Mouse (Mus musculus): ENCODE measurements around the gene Adcy4.

The Adcy4 gene

DNA sequence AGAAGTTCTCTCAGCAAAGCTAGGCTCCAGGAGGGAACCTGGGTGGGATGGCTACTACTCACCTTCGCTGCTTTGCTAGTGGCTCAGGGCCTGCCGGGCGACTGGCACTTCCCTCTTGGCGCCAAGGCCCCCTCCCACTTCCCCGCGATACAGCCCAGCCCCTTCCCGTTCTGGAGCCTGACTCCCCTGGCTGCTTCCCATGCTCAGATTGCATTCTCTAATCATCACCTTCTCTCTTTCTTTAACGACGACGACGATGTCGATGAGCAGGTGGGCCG lies at the start of gene Adcy4:
Adcy4 (minus strand) TSS at position 138 of the 278 bp plus-strand sequence.
- DNase-seq (ENCODE audit: low spot score) = peak; percentile 37

DNA sequence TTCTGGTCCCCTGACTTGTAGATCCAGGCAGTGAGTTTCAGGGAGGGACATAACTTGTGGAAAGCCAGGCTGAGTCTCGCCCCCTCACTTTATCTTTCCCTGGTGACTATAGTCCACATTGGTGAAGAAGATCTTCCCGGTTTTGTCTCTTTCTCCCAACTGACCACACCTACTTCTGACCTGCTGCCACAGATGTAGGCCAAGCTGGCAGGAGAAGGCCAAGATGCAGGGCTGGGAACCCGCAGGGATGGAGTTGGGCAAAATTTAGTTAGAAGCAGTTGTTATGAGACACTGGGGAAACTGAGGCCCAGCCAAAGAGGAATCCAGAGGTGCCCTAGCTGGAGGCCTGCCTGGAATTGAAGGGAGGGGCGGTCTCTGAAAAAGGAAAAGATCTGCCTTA lies 49.2 kb upstream of the Adcy4 start:
- no peak for DNase-seq (ENCODE audit: low spot score)

DNA sequence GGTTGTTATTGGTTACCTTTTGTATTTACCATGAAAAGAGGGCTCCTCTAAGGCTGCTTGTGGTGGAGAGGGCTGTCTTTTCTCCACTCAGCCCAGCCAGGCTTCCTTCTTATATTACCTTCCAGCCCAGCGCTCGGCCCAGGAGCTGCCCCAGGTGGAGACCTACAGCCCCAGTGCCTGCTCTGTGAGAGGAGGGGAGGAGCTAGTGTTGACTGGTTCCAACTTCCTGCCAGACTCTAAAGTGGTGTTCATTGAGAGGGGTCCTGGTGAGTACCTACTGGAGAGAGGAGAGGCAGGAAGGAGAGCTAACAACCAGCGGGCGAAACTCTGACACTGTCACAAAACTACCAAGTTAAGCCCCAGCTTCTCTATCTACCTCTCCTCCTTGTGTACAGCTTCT lies 46.4 kb upstream of the Adcy4 start:
- no peak for DNase-seq (ENCODE audit: low spot score)

DNA sequence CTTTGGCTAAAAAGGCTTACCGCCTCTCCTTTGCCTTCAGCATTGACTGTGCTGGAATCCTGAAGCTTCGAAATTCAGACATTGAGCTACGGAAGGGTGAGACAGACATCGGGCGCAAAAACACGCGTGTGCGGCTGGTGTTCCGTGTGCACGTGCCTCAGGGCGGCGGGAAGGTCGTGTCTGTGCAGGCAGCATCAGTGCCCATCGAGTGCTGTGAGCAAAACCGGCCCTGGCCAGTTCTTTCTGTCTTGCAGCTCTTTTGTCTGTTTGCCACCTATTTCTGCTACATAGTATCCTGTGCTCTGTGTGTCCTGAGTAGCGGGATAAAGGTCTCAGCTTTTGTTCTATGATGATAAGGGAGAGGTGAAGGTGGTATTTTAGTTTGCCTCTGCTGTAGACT lies 46.0 kb upstream of the Adcy4 start:
- DNase-seq (ENCODE audit: low spot score) = no peak

DNA sequence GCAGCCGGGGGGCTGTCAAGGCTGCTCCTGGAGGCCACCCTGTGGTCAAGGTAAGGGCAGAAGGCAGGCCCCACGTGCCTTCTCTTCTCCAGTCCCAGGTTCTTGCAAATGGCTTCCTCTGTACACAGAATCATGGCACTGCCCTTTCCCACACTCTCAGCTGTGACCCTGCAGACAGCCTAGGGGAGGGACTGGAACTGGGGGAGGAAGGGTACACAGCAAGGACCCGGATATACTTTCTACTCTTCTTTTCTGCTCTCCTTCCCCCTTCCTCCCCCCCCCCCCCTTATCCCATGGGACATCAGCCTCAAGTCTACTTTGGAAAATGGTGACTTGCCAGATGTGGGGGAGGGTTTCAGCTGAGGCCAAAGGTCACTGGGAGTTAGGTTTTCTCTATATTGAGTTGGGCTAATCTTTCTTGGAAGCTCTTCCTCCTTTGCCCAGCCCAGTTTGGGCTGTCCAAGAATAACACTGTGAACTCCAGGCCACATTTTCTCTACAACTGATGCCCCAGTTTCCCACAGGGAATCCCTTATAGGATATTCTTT lies 44.9 kb upstream of the Adcy4 start:
- peak; percentile 44 for DNase-seq (ENCODE audit: low spot score)

DNA sequence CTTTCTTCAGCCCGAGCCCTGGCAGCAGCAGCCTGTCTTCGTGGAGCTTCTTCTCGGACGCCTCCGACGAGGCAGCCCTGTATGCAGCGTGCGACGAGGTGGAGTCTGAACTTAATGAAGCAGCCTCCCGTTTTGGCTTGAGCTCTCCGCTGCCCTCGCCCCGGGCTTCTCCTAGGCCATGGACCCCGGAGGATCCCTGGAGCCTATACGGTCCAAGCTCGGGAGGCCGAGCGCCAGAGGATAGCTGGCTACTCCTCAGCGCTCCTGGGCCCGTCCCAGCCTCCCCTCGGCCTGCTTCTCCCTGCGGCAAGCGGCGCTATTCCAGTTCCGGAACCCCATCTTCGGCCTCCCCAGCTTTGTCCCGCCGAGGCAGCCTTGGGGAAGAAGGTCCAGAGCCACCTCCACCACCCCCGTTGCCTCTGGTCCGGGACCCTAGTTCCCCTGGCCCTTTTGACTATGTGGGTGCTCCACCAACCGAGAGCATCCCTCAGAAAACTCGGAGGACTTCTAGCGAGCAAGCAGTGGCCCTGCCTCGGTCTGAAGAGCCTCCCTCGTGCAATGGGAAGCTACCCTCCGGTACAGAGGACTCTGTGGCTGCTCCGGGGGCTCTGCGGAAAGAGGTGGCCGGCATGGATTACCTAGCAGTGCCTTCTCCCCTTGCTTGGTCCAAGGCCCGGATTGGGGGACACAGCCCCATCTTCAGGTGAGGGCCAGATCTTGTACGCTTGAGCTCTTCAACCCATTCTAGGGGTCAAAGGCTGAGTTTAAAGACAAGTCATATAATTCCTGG lies 42.9 kb upstream of the Adcy4 start:
- DNase-seq (ENCODE audit: low spot score) = peak; percentile 49

DNA sequence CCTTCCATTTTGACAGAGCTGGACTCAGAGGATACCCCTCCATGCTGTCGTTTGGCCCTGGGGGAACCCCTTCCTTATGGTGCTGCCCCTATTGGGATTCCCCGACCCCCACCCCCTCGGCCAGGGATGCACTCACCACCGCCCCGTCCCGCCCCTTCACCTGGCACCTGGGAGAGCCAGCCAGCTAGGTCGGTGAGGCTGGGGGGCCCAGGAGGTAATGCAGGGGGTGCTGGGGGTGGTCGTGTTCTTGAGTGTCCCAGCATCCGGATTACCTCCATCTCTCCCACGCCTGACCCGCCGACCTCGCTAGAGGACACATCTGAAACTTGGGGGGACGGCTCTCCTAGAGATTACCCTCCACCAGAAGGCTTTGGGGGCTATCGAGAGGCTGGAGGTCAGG lies 42.2 kb upstream of the Adcy4 start:
- no peak for DNase-seq (ENCODE audit: low spot score)

DNA sequence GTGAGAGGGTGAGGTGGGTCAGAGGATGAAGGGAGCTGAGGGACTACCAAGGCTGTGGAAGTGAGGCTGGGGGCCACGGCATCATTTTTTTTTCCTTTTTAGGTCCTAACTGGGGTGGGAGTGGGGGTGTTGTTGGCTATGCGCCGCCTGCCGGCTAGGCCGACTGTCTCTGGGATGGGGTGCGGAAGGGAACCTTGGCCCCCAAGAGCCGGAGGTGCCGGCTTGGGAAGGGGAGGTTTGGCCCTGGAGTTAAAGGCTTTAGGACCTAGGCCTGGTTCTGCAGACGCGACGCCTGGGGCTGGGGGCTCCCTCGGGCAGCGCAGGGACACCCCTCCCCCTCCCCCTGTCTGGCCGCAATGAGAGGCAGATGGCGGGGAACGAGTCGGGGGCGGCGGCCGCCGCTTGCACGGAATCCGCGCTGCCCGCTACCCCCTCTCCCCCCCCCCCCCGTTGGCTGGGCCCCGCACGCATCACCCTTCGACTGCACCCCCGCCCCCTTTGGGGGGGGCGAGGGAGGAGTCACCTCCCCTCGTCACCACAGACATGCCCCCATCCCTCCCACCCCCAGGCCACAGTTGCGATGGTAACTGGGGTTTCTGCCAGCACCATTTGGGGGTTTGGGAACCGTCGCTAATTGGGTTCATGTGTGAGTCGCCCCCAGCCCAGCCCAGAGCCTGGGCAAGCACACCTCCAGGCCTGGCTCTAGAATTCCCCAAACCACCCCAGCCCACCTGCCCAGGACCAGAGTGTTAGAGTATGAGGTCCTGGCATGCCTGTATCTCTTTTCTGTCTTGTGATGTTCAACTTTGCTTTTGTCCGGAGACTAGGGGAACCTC lies 41.5 kb upstream of the Adcy4 start:
- peak; percentile 76 for DNase-seq (ENCODE audit: low spot score)

DNA sequence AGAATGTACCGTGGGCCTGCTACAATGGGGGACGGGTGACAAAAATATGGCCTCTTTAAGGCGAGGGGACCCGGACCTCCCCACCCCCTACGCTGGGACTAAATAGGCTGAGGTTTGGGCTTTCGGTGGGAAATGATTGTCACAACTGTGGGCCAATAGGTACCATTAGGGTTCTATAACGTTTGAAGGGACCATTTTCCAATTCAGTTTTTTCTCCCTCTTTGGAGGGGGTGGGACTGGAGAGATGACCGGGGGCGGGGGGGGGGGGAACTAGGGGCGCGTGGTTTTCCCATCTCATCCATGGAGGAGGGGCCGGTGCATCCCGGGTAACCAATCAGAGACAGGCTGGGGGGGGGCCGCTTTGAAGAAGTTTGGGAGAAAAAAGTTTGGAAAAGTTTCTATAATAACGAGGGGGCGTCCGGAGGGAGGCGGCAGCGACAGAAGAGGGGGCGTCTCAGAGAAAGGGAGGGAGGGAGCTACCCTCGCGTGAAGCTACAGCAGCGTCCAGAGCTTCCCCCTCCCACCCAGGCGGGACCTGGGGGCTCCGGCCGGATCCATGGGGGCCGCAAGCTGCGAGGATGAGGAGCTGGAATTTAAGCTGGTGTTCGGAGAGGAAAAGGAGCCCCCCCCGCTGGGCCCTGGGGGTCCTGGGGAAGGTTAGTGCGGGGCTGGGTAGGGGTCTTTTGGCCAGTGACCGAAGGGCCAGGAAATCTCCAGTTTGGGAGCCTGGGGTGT lies 40.8 kb upstream of the Adcy4 start:
- peak; percentile 79 for DNase-seq (ENCODE audit: low spot score)

DNA sequence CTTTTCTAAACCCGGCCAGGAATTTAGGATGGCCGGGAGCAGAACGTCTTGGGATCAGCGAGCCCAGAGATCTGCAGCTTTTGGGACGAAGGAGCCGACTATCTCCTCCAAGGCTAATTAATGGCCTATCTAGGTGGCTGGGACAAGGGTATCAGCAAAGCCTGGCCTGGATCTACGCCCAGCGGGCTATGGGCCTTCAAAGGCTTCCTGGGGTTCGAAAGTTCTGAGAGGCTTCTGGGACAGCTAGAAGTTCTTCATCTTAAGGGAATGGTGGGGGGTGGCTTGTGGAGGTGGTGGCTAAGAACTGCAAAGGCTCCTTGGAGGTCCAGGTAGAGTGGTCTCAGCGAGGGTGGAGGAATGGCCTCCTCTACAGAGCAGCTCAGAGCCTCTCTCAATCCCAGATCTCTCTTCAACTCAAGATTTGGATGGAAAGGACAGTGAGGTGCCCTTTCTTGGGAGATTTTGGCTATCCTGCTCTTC lies 40.1 kb upstream of the Adcy4 start:
- peak; percentile 79 for DNase-seq (ENCODE audit: low spot score)

DNA sequence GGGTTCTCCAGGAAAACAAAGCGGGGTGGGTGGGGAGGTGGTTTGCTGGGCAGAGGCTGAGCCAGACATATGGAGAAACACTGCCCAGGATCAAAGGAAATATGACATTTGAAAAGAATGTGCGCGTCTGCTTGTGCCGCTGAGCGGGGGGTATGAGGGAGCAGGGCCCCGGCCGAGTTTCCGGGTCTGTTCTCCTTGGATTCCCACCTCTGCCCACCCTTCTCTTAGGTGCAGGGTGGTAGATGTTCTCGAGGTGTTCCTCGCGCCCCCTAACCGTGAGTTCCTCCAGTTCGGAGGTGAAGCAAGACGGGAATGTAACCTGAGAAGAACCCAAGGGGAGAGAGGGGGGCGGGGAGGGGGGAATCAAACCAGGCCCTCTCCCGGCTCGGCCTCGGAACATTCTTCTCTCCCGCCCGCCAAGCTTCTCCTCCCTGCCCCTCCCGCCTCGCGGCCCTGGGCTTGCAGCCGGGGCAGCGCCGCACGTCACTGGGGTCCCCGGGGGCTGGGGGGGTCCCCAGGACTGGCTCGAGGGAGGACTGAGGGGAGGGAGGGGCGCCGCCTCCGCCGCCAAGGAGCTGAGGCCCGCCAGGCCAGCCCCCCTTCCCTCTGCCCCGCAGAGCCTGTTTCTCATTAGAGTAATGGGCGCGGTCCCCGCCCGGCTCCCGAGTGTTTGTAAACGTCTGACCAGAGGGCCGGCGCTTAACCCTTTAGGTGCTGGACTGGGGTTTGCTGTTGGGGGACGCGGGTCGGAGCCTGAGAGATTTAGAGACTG lies 39.3 kb upstream of the Adcy4 start, which contains the start of gene Nfatc4:
Nfatc4 (plus strand) TSS at position 154 of the 772 bp plus-strand sequence.
- peak; percentile 97 for DNase-seq (ENCODE audit: low spot score)

DNA sequence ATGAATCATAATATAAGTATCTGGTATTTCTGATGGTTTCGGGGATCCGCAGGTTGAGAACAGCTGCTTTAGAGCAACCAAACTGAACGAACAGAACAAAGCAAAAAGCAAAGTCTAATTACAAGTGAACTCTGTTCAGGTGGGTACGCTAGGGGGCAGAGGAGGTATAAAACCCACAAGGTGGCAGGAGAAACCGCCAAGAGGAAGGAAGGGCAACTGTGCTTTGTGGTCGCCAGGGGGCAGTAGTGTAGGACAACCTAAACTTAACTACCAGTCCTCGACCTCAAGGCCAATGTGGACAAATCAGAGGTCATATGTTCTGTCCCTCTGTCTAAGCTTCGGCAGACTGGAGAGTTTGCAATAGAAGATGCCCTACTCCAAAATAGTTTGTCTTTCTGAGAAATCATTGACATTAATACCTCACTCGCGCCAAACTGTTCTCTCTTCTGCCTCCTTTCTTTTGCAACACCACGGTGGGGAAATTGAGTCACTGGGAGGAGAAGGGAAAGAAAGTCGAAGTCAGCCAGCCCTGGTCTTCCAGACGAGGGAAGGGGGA lies 38.6 kb upstream of the Adcy4 start:
- DNase-seq (ENCODE audit: low spot score) = peak; percentile 96

DNA sequence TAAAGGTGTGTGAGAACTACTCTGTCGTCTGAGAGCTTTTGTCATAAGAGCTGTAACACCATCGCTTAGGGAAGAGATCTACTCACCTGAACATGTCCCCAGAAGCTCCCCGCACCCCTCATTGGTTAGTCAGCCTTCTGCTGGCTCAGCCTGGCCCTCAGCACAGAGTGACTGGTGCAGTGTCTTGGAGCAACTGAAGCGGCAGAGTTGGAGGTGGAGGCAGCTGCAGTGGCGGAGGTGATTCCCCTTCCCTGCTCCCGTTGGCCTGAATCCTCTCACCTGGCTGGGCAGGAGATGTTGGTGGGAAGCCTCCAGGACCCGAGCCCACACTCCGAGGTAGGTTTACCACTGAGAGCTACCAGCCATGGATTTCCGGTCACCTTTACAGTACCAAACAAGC lies 36.7 kb upstream of the Adcy4 start:
- no peak for DNase-seq (ENCODE audit: low spot score)

DNA sequence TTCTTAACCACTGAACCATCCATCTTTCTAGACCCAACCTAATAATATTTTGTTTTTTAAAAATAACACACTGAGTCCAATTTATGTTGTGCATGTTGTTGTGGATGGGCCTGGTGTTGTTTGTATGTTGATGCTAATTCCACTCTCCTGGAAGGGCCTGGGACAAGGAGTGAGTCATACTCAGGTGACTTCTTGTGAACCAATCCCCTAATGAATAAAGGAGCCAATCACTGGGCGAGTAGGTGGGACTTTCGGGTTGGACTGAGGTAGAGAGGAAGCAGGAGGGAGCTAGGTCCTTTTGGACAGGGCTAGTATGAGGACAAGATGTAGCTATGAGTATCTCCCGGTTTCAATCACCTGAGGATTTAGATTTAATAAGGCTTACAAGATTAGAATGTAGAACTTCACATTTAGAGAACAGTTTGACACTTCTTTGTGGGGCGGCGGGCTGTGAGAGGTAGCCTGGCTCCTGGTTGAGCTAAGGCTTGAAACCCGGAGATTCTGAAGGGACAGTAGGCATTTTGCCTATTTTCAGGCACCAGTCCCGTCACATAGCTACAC lies 36.0 kb upstream of the Adcy4 start:
- no peak for DNase-seq (ENCODE audit: low spot score)

DNA sequence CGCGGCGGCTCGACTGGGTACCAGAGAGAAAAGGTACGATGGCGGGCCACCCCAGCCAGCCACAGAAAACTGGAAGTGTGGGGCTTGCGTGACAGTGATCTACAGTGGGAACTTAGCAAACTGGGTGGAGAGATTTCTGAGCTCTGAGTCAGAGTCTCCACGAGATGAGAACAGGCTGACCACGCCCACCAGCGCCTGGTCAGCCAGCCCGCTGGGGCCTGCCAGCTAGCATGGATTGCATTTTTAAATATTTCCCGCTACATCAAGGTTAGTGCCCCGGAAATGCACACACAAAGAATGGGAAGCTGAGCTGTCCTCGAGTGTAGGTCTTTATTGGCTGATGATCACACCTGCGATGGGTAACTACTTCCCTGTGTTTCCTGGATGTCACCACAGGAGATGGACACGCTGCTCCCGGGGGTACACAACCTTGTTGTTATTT lies 31.4 kb upstream of the Adcy4 start:
- peak; percentile 69 for DNase-seq (ENCODE audit: low spot score)

DNA sequence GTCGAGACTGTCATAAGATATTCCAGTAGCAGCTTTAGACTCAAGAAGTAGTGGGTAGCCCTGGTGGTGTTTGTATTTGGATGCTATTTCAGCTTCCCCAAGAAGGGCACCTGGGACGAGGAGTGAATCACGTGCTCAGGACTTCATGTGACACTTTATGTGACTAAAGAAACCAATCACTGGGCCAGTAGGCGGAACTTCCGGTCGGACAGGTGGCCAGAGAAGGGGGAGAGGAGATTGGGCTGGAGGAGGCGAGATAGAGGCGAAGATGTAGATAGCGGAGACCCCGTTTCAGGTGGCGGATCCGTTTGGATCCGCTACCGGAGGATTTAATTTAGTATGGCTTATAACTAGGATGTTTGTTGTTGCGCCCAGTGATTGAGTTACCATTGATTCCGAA lies 31.0 kb upstream of the Adcy4 start:
- peak; percentile 90 for DNase-seq (ENCODE audit: low spot score)

DNA sequence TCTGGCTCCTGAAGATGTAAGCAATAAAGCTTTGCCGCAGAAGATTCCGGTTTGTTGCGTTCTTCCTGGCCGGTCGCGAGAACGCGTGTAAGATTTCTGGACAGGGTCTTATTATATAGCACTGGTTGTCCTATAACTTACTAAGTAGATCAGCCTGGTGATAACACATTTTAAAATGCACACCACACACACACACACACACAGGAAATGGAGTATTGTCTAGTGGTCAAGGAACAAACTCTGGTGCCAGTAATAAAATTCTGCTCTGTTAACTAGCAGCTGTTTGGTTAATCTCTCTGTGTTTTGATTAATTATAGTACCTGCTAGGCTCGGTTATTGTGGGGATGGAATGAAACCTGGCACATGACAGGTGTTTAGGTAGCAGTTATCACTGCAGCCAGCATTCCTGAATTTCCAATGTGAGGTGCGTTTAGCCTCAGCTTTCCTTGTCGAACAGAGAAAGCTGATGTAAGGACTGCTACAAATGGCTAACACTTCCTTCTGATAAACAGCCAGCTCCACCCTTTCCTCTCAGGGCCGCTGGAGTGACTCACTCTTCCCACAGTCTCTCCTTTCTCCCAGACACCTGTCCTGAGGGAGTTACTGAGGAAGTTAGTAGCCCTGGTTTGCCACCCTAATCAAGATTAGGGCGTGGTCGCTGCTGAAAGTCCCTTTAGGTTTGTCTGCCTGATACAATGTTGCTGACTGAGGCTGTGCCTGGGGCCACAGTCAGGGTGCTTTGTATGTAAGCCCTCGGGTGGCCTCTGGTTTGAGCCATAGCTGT lies 11.7 kb upstream of the Adcy4 start:
- no peak for DNase-seq (ENCODE audit: low spot score)

DNA sequence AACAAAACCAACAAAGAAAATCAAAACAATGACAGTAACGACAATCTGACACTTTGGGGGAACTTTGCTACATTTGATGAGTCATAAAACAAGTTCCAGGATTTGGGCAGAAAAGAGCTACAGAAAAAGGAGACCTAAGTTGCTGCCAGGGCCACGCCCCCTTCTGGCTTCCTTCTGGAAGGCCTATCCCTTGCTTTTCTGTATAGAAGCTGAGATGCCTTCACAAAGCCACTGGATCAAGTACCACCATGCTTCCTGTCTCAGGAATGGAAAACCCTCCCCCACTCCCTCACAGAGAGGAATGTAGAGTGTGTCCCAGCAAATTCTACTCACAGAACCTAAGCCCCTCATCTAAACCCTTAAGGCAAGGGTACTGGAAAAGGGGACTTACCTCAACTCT lies 10.1 kb upstream of the Adcy4 start:
- no peak for DNase-seq (ENCODE audit: low spot score)

DNA sequence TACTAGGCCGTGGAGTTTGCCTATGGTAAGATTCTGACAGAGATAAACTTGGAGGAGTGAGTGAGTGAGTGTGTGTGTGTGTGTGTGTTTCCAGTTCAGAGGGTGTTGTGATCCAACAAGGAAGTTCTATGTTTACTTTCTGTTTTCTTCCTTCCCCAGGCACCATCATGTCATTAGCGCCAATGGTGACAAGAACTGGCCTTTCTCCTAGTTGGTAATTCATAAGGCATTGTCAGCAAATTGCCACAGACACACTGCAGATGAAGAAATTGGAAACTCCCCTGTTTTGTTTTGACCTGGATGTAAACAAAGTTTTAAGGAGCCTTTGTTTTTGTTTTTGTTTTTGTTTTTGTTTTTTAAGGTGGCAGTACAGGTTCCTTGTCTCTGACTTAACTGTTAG lies 9.6 kb upstream of the Adcy4 start:
- no peak for DNase-seq (ENCODE audit: low spot score)

Data from embryo, embryonic 10.5 days (tissue).